In genomic region chr19:44669535-44669958, GRCm38 (mm10) we compare ENCODE assay signal across 10 mouse cellular contexts.
DNase-seq lines count a peak whose midpoint lies in the region; ATAC-seq lines count a peak whose summit lies in the region.
"Had no signal": no experiment of that assay in that cellular context is flagged by ENCODE, and none has a peak within 500 bp of the region (broad histone marks: within the 10 kb centered on the region; RNA-seq: fewer than 3 reads in every experiment).

No protein-coding gene starts in this region.

- H3K27ac ChIP-seq in heart, embryonic 11.5 days (ENCODE audit: low read depth, low read length), result no peak overlapping the region
- H3K27ac ChIP-seq in midbrain, embryonic 11.5 days (ENCODE audit: low read depth, low read length), result no peak overlapping the region

- no peak for DNase-seq in heart, adult 9 months (ENCODE audit: low spot score in 2 of 2)
- DNase-seq in R1 (ENCODE audit: low read depth, low spot score) (peak; percentile 84), adipocyte (ENCODE audit: low spot score) (no peak)
- DNase-seq in forelimb bud, embryonic 11.5 days (ENCODE audit: low read depth, low spot score), result peak; percentile 73
- peak; percentile 93 for DNase-seq in midbrain, embryonic 11.5 days (ENCODE audit: low spot score, missing footprints)
- no peak for DNase-seq in spleen, postnatal 36 days (ENCODE audit: low spot score in 2 of 2)
- DNase-seq in right cerebral cortex, adult 18-20 months, result no peak
- DNase-seq: thymus, postnatal 25 days had no signal

- peak overlapping the region; percentile 27 for H3K4me3 ChIP-seq in heart, embryonic 11.5 days (ENCODE audit: low read depth, low read length)
- peak overlapping the region; percentile 19 for H3K4me3 ChIP-seq in midbrain, embryonic 11.5 days (ENCODE audit: low read depth, low read length)
- H3K4me3 ChIP-seq: myocyte had no signal

- no peak for ATAC-seq in heart, embryonic 11.5 days (replicated peaks; ENCODE audit: insufficient number of reproducible peaks, low FRiP score, low TSS enrichment)
- ATAC-seq in midbrain, embryonic 11.5 days (ENCODE audit: low FRiP score), result peak; percentile 47

- H3K9me3 ChIP-seq in heart, embryonic 11.5 days (replicated peaks; ENCODE audit: control insufficient read depth, low read length), result no peaks in the 10 kb centered on the region
- no peaks in the 10 kb centered on the region for H3K9me3 ChIP-seq in midbrain, embryonic 11.5 days (ENCODE audit: control insufficient read depth, low read length)

- WGBS in heart, embryonic 11.5 days (ENCODE audit: insufficient replicate concordance), result 0% methylated on average over 14 of the region's 14 CpGs
- 0% methylated on average over 14 of the region's 14 CpGs for WGBS in midbrain, embryonic 11.5 days

- peaks cover 12% of the 10 kb centered on the region for H3K4me1 ChIP-seq in heart, embryonic 11.5 days (ENCODE audit: control insufficient read depth, insufficient read depth, low read length)
- H3K4me1 ChIP-seq in midbrain, embryonic 11.5 days (ENCODE audit: control insufficient read depth, insufficient read depth, low read length), result peaks cover 24% of the 10 kb centered on the region

- no peaks in the 10 kb centered on the region for H3K36me3 ChIP-seq in heart, embryonic 11.5 days (ENCODE audit: control insufficient read depth, insufficient read depth, low read length)
- H3K36me3 ChIP-seq in midbrain, embryonic 11.5 days (ENCODE audit: control insufficient read depth, insufficient read depth, low read length), result no peaks in the 10 kb centered on the region

- H3K27me3 ChIP-seq in heart, embryonic 11.5 days (ENCODE audit: control insufficient read depth, insufficient read depth, low read length), result peaks cover 79% of the 10 kb centered on the region
- peaks cover 70% of the 10 kb centered on the region for H3K27me3 ChIP-seq in midbrain, embryonic 11.5 days (ENCODE audit: control insufficient read depth, insufficient read depth, low read length)

- H3K9ac ChIP-seq in heart, embryonic 11.5 days (ENCODE audit: low read depth, low read length), result no peak overlapping the region
- H3K9ac ChIP-seq in midbrain, embryonic 11.5 days (ENCODE audit: low read length), result 0 out of 2 replicates have a peak overlapping the region, but pooled peaks have one; percentile 7

- H3K4me2 ChIP-seq in heart, embryonic 11.5 days, result peak overlapping the region; percentile 73
- peak overlapping the region; percentile 41 for H3K4me2 ChIP-seq in midbrain, embryonic 11.5 days

Comparison
In these comparisons a context has a peak if more than half of its experiments do, and no peak if none do; other contexts are left out.
1. DNase-seq: peak in R1 (single experiment), forelimb bud, embryonic 11.5 days (single experiment) and midbrain, embryonic 11.5 days (single experiment); none in heart, adult 9 months (0 of 2), spleen, postnatal 36 days (0 of 2), adipocyte (single experiment) and right cerebral cortex, adult 18-20 months (single experiment).